Comparison of ENCODE assay signal across 8 mouse cellular contexts in genomic region chr11:69880853-69881603, GRCm38 (mm10). TPM values are rescaled to one million over a fixed set of nuclear protein-coding genes. Genes with fewer than 3 reads are reported as not detected.
DNase-seq lines count a peak whose midpoint lies in the region; ATAC-seq and TF ChIP-seq lines count a peak whose summit lies in the region.

Kctd11 (minus strand) TSS chr11:69881406.

- peaks cover 17% of the 10 kb centered on the region for H3K36me3 ChIP-seq in E14TG2a.4 (ENCODE audit: insufficient read depth, low read length)
- H3K36me3 ChIP-seq in forebrain, embryonic 12.5 days (replicated peaks) = no peaks in the 10 kb centered on the region
- no peaks in the 10 kb centered on the region for H3K36me3 ChIP-seq in heart, embryonic 16.5 days (ENCODE audit: control insufficient read depth, insufficient read depth)
- no peaks in the 10 kb centered on the region for H3K36me3 ChIP-seq in neural tube, embryonic 13.5 days
- no peaks in the 10 kb centered on the region for H3K36me3 ChIP-seq in testis, adult 2 months (ENCODE audit: control insufficient read depth, insufficient read depth, low read length)

- peak; percentile 69 for ATAC-seq in forebrain, embryonic 12.5 days (ENCODE audit: low FRiP score)
- peak; percentile 87 for ATAC-seq in heart, embryonic 16.5 days (replicated peaks; ENCODE audit: extremely low read depth, insufficient read depth, low FRiP score)
- ATAC-seq in neural tube, embryonic 13.5 days (ENCODE audit: low read depth) = peak; percentile 76

- H3K4me1 ChIP-seq in E14TG2a.4 (replicated peaks; ENCODE audit: low read depth, low read length) = peaks cover 73% of the 10 kb centered on the region
- H3K4me1 ChIP-seq in forebrain, embryonic 12.5 days = peaks cover 36% of the 10 kb centered on the region
- H3K4me1 ChIP-seq in heart, embryonic 16.5 days (ENCODE audit: control insufficient read depth, insufficient read depth, low read length) = peaks cover 23% of the 10 kb centered on the region
- peaks cover 41% of the 10 kb centered on the region for H3K4me1 ChIP-seq in neural tube, embryonic 13.5 days (replicated peaks)
- H3K4me1 ChIP-seq in testis, adult 2 months (ENCODE audit: control insufficient read depth, insufficient read depth, low read length) = peaks cover 37% of the 10 kb centered on the region

- peak within 1 kb of the TSS; percentile 56 for H3K27ac ChIP-seq in forebrain, embryonic 12.5 days
- peak within 1 kb of the TSS; percentile 94 for H3K27ac ChIP-seq in heart, embryonic 16.5 days (ENCODE audit: low read length)
- H3K27ac ChIP-seq in neural tube, embryonic 13.5 days (replicated peaks) = peak within 1 kb of the TSS; percentile 72
- peak within 1 kb of the TSS; percentile 30 for H3K27ac ChIP-seq in testis, adult 2 months (ENCODE audit: control insufficient read depth, insufficient read depth, low read depth, low read length)

- peak within 1 kb of the TSS; percentile 48 for H3K9ac ChIP-seq in forebrain, embryonic 12.5 days
- H3K9ac ChIP-seq in heart, embryonic 16.5 days (ENCODE audit: low read length) = peak within 1 kb of the TSS; percentile 81
- peak within 1 kb of the TSS; percentile 65 for H3K9ac ChIP-seq in neural tube, embryonic 13.5 days

- H3K27me3 ChIP-seq in E14TG2a.4 (ENCODE audit: insufficient read depth, low read length) = peaks cover 40% of the 10 kb centered on the region
- peaks cover 31% of the 10 kb centered on the region for H3K27me3 ChIP-seq in forebrain, embryonic 12.5 days
- no peaks in the 10 kb centered on the region for H3K27me3 ChIP-seq in heart, embryonic 16.5 days (ENCODE audit: control insufficient read depth, insufficient read depth, low read length)
- peaks cover 15% of the 10 kb centered on the region for H3K27me3 ChIP-seq in neural tube, embryonic 13.5 days
- no peaks in the 10 kb centered on the region for H3K27me3 ChIP-seq in testis, adult 2 months (ENCODE audit: control insufficient read depth, insufficient read depth, low read length)

- TF ChIP-seq POLR2A in testis, adult 2 months (IDR thresholded peaks at IDR 0.05; ENCODE audit: control insufficient read depth, low read depth, low read length) = peak; percentile 33

- H3K9me3 ChIP-seq in E14TG2a.4 (ENCODE audit: low read length) = no peaks in the 10 kb centered on the region
- no peaks in the 10 kb centered on the region for H3K9me3 ChIP-seq in forebrain, embryonic 12.5 days
- H3K9me3 ChIP-seq in heart, embryonic 16.5 days (replicated peaks; ENCODE audit: control insufficient read depth, low read length) = no peaks in the 10 kb centered on the region
- H3K9me3 ChIP-seq in neural tube, embryonic 13.5 days = no peaks in the 10 kb centered on the region

- H3K4me2 ChIP-seq in forebrain, embryonic 12.5 days = peak within 1 kb of the TSS; percentile 69
- peak within 1 kb of the TSS; percentile 93 for H3K4me2 ChIP-seq in heart, embryonic 16.5 days (ENCODE audit: low read depth, low read length)
- H3K4me2 ChIP-seq in neural tube, embryonic 13.5 days = peak within 1 kb of the TSS; percentile 74

- TF ChIP-seq CTCF in E14TG2a.4 (conservative IDR thresholded peaks at IDR 0.05; ENCODE audit: low read length) = no peak; the same call in 1 of the 2 replicates
- TF ChIP-seq CTCF in testis, adult 2 months (IDR thresholded peaks at IDR 0.05; ENCODE audit: control insufficient read depth, insufficient read depth, insufficient replicate concordance, low read depth, low read length) = no peak

- peak; percentile 66 for DNase-seq in cerebellum, adult 11 months
- peak; percentile 90 to 96 for DNase-seq in kidney, postnatal 25 days
- peak; percentile 95 to 98 for DNase-seq in lung, adult 18-20 months

- H3K4me3 ChIP-seq in E14TG2a.4 (replicated peaks; ENCODE audit: low read length) = peak within 1 kb of the TSS; percentile 77
- peak within 1 kb of the TSS; percentile 43 for H3K4me3 ChIP-seq in forebrain, embryonic 12.5 days (replicated peaks)
- H3K4me3 ChIP-seq in heart, embryonic 16.5 days (ENCODE audit: low read length) = peak within 1 kb of the TSS; percentile 69
- peak within 1 kb of the TSS; percentile 42 for H3K4me3 ChIP-seq in neural tube, embryonic 13.5 days
- H3K4me3 ChIP-seq in testis, adult 2 months (ENCODE audit: control insufficient read depth, low read depth, low read length) = peak within 1 kb of the TSS; percentile 66

- WGBS in forebrain, embryonic 12.5 days = under 1% methylated on average over 46 of the region's 46 CpGs
- WGBS in heart, embryonic 16.5 days = 0% methylated on average over 42 of the region's 46 CpGs
- under 1% methylated on average over 46 of the region's 46 CpGs for WGBS in neural tube, embryonic 13.5 days

RNA-seq across cellular contexts. Expression of gene Kctd11, which starts in this region (rescaled TPM):
- polyA plus RNA-seq in forebrain, embryonic 12.5 days (2016; fragmentation: Nextera tagmentation; extraction: Ambion mirVana) = 1.7 and 2.5 TPM in 2 replicates
- polyA plus RNA-seq in heart, embryonic 16.5 days (2015; fragmentation: Nextera tagmentation; extraction: Ambion mirVana) = 3.9 and 4.3 TPM in 2 replicates
- 2.0 and 3.3 TPM in 2 replicates for polyA plus RNA-seq in neural tube, embryonic 13.5 days (2015; fragmentation: Nextera tagmentation; extraction: Ambion mirVana)
- polyA plus RNA-seq in testis, adult 2 months (2012; rRNA removed) = 0.47 and 0.69 TPM in 2 replicates

Comparison
In these comparisons a context has a peak if more than half of its experiments do, and no peak if none do; other contexts are left out.
1. Peak in every context shown above with its lines: DNase-seq, ATAC-seq, H3K4me3 ChIP-seq and H3K27ac ChIP-seq.
2. H3K27ac ChIP-seq: peak in every context shown above with its lines; median percentile 94 in heart, embryonic 16.5 days; 72 in neural tube, embryonic 13.5 days; 56 in forebrain, embryonic 12.5 days; 30 in testis, adult 2 months.